Mouse (Mus musculus): ENCODE measurements around the gene Ttc39b.

GRCm38 (mm10) chr4:83199391-83199790 is 124.7 kb downstream of the Ttc39b start:
- TF ChIP-seq POLR2A (IDR thresholded peaks at IDR 0.05; ENCODE audit: borderline replicate concordance, extremely low read depth, low read depth, low read length) (no peak), CTCF (IDR thresholded peaks at IDR 0.05; ENCODE audit: insufficient read depth, low read length) (no peak)

All from lung, adult 2 months (tissue).